Mouse (Mus musculus): Measurements from ENCODE around the gene Zfp655.

DNA sequence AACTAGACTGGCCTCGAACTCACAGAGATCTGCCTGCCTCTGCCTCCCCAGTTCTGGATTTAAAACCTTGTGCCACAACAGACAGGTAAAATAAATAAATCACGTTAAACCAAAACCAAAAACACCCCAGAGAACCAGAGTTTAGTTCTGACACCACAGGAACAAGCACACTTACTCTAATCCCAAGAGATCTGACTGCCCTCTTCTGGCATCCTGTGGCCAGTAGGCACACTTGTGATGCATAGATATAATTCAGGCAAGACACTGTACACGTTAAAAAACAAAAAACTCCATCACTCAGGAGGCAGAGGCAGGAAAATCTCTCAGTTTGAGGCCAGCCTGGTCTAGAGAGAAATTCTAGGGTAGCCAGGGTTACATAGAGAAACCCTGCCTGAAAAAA is 29.1 kb upstream of the Zfp655 start:
- TF ChIP-seq FLI1 (IDR thresholded peaks at IDR 0.05; ENCODE audit: low read length) (no peak), GATA1 (IDR thresholded peaks at IDR 0.05; ENCODE audit: borderline replicate concordance, low read length) (no peak)

Data from megakaryocyte, embryonic 14.5 days (primary cell).